Mouse (Mus musculus) intestine, postnatal 0 days (tissue): ENCODE data around the gene Id2. TPM values are rescaled to one million over a fixed set of nuclear protein-coding genes. Genes with fewer than 3 reads are reported as not detected.
A peak's percentile ranks its signal among the peaks of the same experiment; 100 is the strongest.

Experiments
- ATAC-seq: fragments of 200-750 bp; cut with Nextera tagmentation; 2 replicates; pipeline ENCODE4 v1.8.0; 2017; ENCODE audit warnings: mild to moderate bottlenecking, moderate TSS enrichment, moderate library complexity
- H3K27ac ChIP-seq: fragments of 300-500 bp; sonication (generic); 2 replicates; pipeline ENCODE4 v1.5.1; 2014; ENCODE audit warnings: mild to moderate bottlenecking, low read depth, low read length, moderate library complexity
- H3K27me3 ChIP-seq: fragments of 300-500 bp; sonication (generic); replicated peaks from 2 replicates; pipeline ENCODE4 v1.6.1; 2014; ENCODE audit warnings: low read length, mixed read lengths; ENCODE audit not compliant: control insufficient read depth, insufficient read depth
- H3K36me3 ChIP-seq: fragments of 300-500 bp; sonication (generic); 2 replicates; pipeline ENCODE4 v1.6.1; 2014; ENCODE audit warnings: mild to moderate bottlenecking, moderate library complexity; ENCODE audit not compliant: control insufficient read depth, insufficient read depth
- H3K4me1 ChIP-seq: fragments of 300-500 bp; sonication (generic); replicated peaks from 2 replicates; pipeline ENCODE4 v1.6.1; 2014; ENCODE audit warnings: antibody characterized with exemption, low read length, mixed read lengths; ENCODE audit not compliant: control insufficient read depth, insufficient read depth
- H3K4me2 ChIP-seq: fragments of 300-500 bp; sonication (generic); replicated peaks from 2 replicates; pipeline ENCODE4 v1.6.1; 2014; ENCODE audit warnings: low read depth, mild to moderate bottlenecking, moderate library complexity
- H3K4me3 ChIP-seq: fragments of 300-500 bp; sonication (generic); 2 replicates; pipeline ENCODE4 v1.5.1; 2014; ENCODE audit warnings: low read depth, low read length
- H3K9ac ChIP-seq: fragments of 300-500 bp; sonication (generic); 2 replicates; pipeline ENCODE4 v1.6.1; 2014; ENCODE audit warnings: mild to moderate bottlenecking, low read depth, low read length
- H3K9me3 ChIP-seq: fragments of 300-500 bp; sonication (generic); 2 replicates; pipeline ENCODE4 v1.6.1; 2016; ENCODE audit warnings: mixed run types; ENCODE audit not compliant: control insufficient read depth
- CTCF ChIP-seq: sonication (generic); IDR thresholded peaks from 2 replicates; pipeline ENCODE4 v1.5.1; 2016; ENCODE audit warnings: low read depth, mild to moderate bottlenecking, control low read depth, antibody characterized with exemption, moderate library complexity
- WGBS: fragments of 180-500 bp; shearing (Covaris S2); extraction: QIAGEN DNeasy Blood & Tissue Kit; methylation state at CpG from one replicate; pipeline ENCODE4 v1.1.7; 2014; 5-methylcytosine and 5-hydroxymethylcytosine counted together
- polyA plus RNA-seq: library from polyadenylated mRNA; unstranded; fragments of >200 nt; fragmentation: Nextera tagmentation; extraction: Ambion mirVana; gene quantifications from 2 replicates; pipeline ENCODE4 v1.2.1, GENCODE M21; 2015

Gene Id2
- polyA plus RNA-seq, 1 experiment from 2014 or later = 313 TPM

GRCm38 (mm10) chr12:25138616-25139015, 41.7 kb upstream of the Id2 start:
- Histone ChIP-seq H3K4me1 (no peaks in the 10 kb centered on the region), H3K4me3 (no peak overlapping the region), H3K4me2 (no peak overlapping the region), H3K27ac (no peak overlapping the region), H3K36me3 (no peaks in the 10 kb centered on the region), H3K9ac (no peak overlapping the region), H3K27me3 (no peaks in the 10 kb centered on the region), H3K9me3 (no peaks in the 10 kb centered on the region)
- TF ChIP-seq CTCF = no peak
- 61% methylated on average over 4 of the region's 4 CpGs for WGBS
- ATAC-seq = no peak

- Histone ChIP-seq H3K27me3 (no peaks in the 10 kb centered on the region), H3K9me3 (no peaks in the 10 kb centered on the region), H3K4me2 (0 out of 2 replicates have a peak overlapping the region, but pooled peaks have one; percentile 13), H3K9ac (no peak overlapping the region), H3K27ac (no peak overlapping the region), H3K4me3 (no peak overlapping the region), H3K4me1 (no peaks in the 10 kb centered on the region), H3K36me3 (no peaks in the 10 kb centered on the region)
- no peak for TF ChIP-seq CTCF
- no peak; the same call in 1 of the 2 replicates for ATAC-seq
- WGBS = 26% methylated on average over 12 of the region's 12 CpGs
Measured at GRCm38 (mm10) chr12:25132046-25132445, 35.1 kb upstream of the Id2 start.

GRCm38 (mm10) chr12:25127629-25128028, 30.7 kb upstream of the Id2 start:
- Histone ChIP-seq H3K36me3 (no peaks in the 10 kb centered on the region), H3K4me2 (no peak overlapping the region), H3K4me3 (no peak overlapping the region), H3K27me3 (no peaks in the 10 kb centered on the region), H3K9me3 (no peaks in the 10 kb centered on the region), H3K27ac (no peak overlapping the region), H3K9ac (no peak overlapping the region), H3K4me1 (no peaks in the 10 kb centered on the region)
- no peak for ATAC-seq
- 41% methylated on average over 4 of the region's 4 CpGs for WGBS
- TF ChIP-seq CTCF = no peak

GRCm38 (mm10) chr12:25126228-25126627, 29.3 kb upstream of the Id2 start:
- no peak overlapping the region for H3K4me2 ChIP-seq
- H3K36me3 ChIP-seq = no peaks in the 10 kb centered on the region
- H3K4me1 ChIP-seq = no peaks in the 10 kb centered on the region
- H3K4me3 ChIP-seq = no peak overlapping the region
- H3K27me3 ChIP-seq = no peaks in the 10 kb centered on the region
- no peak overlapping the region for H3K9ac ChIP-seq
- no peak for TF ChIP-seq CTCF
- no peaks in the 10 kb centered on the region for H3K9me3 ChIP-seq
- ATAC-seq = no peak
- 78% methylated on average over 5 of the region's 5 CpGs for WGBS
- no peak overlapping the region for H3K27ac ChIP-seq

- Histone ChIP-seq H3K4me1 (no peaks in the 10 kb centered on the region), H3K9ac (no peak overlapping the region), H3K4me2 (no peak overlapping the region), H3K27ac (no peak overlapping the region), H3K27me3 (no peaks in the 10 kb centered on the region), H3K9me3 (no peaks in the 10 kb centered on the region), H3K4me3 (no peak overlapping the region), H3K36me3 (no peaks in the 10 kb centered on the region)
- 83% methylated on average over 16 of the region's 16 CpGs for WGBS
- ATAC-seq = no peak
- TF ChIP-seq CTCF = no peak
Measured at GRCm38 (mm10) chr12:25125239-25125776, 28.4 kb upstream of the Id2 start.

- H3K4me1 ChIP-seq = no peaks in the 10 kb centered on the region
- H3K27me3 ChIP-seq = no peaks in the 10 kb centered on the region
- WGBS = 49% methylated on average over 19 of the region's 19 CpGs
- H3K27ac ChIP-seq = no peak overlapping the region
- ATAC-seq = no peak
- no peak for TF ChIP-seq CTCF
- no peak overlapping the region for H3K4me3 ChIP-seq
- no peaks in the 10 kb centered on the region for H3K9me3 ChIP-seq
- no peak overlapping the region for H3K4me2 ChIP-seq
- H3K36me3 ChIP-seq = no peaks in the 10 kb centered on the region
- no peak overlapping the region for H3K9ac ChIP-seq
Measured at GRCm38 (mm10) chr12:25124431-25125238, 27.7 kb upstream of the Id2 start.
